Mouse (Mus musculus): ENCODE results near the gene Casp3. TPM values are rescaled to one million over a fixed set of nuclear protein-coding genes. Genes with fewer than 3 reads are reported as not detected.

The Casp3 gene
- total RNA-seq (2014; rRNA removed) (128 and 165 TPM in 2 replicates), polyA plus RNA-seq (2015; fragmentation: Nextera tagmentation; extraction: Ambion mirVana) (211 and 223 TPM in 2 replicates)

GRCm38 (mm10) chr8:46616879-46617689 lies at the start of gene Casp3, which contains the start of gene Primpol:
TSS of gene Casp3 (plus strand) at chr8:46617291.
TSS of gene Primpol (minus strand) at chr8:46617212.
- Histone ChIP-seq H3K9ac (replicated peaks; ENCODE audit: low read length, poor library complexity, severe bottlenecking) (peak within 1 kb of the TSS; percentile 99), H3K27me3 (ENCODE audit: insufficient read depth, low read length) (no peaks in the 10 kb centered on the region), H3K9me3 (ENCODE audit: low read length) (no peaks in the 10 kb centered on the region), H3K27ac (ENCODE audit: low read depth, low read length) (peak within 1 kb of the TSS; percentile 91), H3K36me3 (ENCODE audit: insufficient read depth, low read length) (no peaks in the 10 kb centered on the region), H3K4me3 (ENCODE audit: low read depth, low read length) (peak within 1 kb of the TSS; percentile 84), H3K4me1 (ENCODE audit: insufficient read depth, low read length) (peaks cover 13% of the 10 kb centered on the region), H3K4me2 (ENCODE audit: low read depth, low read length, poor library complexity, severe bottlenecking) (peak within 1 kb of the TSS; percentile 87)
- TF ChIP-seq CTCF (IDR thresholded peaks at IDR 0.05) = no peak; the same call in 1 of the 2 replicates
- DNase-seq (ENCODE audit: low spot score) (peak; percentile 97), ATAC-seq (ENCODE audit: low FRiP score) (peak; percentile 98)
- 1% methylated on average over 50 of the region's 54 CpGs for WGBS

GRCm38 (mm10) chr8:46567946-46568345 lies 49.1 kb upstream of the Casp3 start:
- H3K4me1 ChIP-seq (ENCODE audit: insufficient read depth, low read length) = no peaks in the 10 kb centered on the region
- no peak overlapping the region for H3K4me2 ChIP-seq (ENCODE audit: low read depth, low read length, poor library complexity, severe bottlenecking)
- no peak overlapping the region for H3K27ac ChIP-seq (ENCODE audit: low read depth, low read length)
- H3K27me3 ChIP-seq (ENCODE audit: insufficient read depth, low read length) = no peaks in the 10 kb centered on the region
- 95% methylated on average over 8 of the region's 8 CpGs for WGBS
- TF ChIP-seq CTCF (IDR thresholded peaks at IDR 0.05) = no peak
- 0 out of 2 replicates have a peak, but pooled peaks cover under 1% of the 10 kb centered on the region for H3K36me3 ChIP-seq (ENCODE audit: insufficient read depth, low read length)
- ATAC-seq (ENCODE audit: low FRiP score) = no peak
- no peaks in the 10 kb centered on the region for H3K9me3 ChIP-seq (ENCODE audit: low read length)
- DNase-seq (ENCODE audit: low spot score) = no peak
- no peak overlapping the region for H3K9ac ChIP-seq (replicated peaks; ENCODE audit: low read length, poor library complexity, severe bottlenecking)
- H3K4me3 ChIP-seq (ENCODE audit: low read depth, low read length) = no peak overlapping the region

GRCm38 (mm10) chr8:46568942-46569341 lies 48.1 kb upstream of the Casp3 start:
- Histone ChIP-seq H3K27ac (ENCODE audit: low read depth, low read length) (no peak overlapping the region), H3K9me3 (ENCODE audit: low read length) (no peaks in the 10 kb centered on the region), H3K9ac (replicated peaks; ENCODE audit: low read length, poor library complexity, severe bottlenecking) (no peak overlapping the region), H3K4me2 (ENCODE audit: low read depth, low read length, poor library complexity, severe bottlenecking) (no peak overlapping the region), H3K4me1 (ENCODE audit: insufficient read depth, low read length) (no peaks in the 10 kb centered on the region), H3K36me3 (ENCODE audit: insufficient read depth, low read length) (0 out of 2 replicates have a peak, but pooled peaks cover 2% of the 10 kb centered on the region), H3K27me3 (ENCODE audit: insufficient read depth, low read length) (no peaks in the 10 kb centered on the region), H3K4me3 (ENCODE audit: low read depth, low read length) (no peak overlapping the region)
- TF ChIP-seq CTCF (IDR thresholded peaks at IDR 0.05) = peak; percentile 67
- ATAC-seq (ENCODE audit: low FRiP score) = no peak
- WGBS = 83% methylated on average over 2 of the region's 2 CpGs
- peak; percentile 22 for DNase-seq (ENCODE audit: low spot score)

GRCm38 (mm10) chr8:46569659-46570441 lies 47.2 kb upstream of the Casp3 start:
- Histone ChIP-seq H3K36me3 (ENCODE audit: insufficient read depth, low read length) (0 out of 2 replicates have a peak, but pooled peaks cover 2% of the 10 kb centered on the region), H3K27ac (ENCODE audit: low read depth, low read length) (no peak overlapping the region), H3K9ac (replicated peaks; ENCODE audit: low read length, poor library complexity, severe bottlenecking) (no peak overlapping the region), H3K4me1 (ENCODE audit: insufficient read depth, low read length) (no peaks in the 10 kb centered on the region), H3K27me3 (ENCODE audit: insufficient read depth, low read length) (no peaks in the 10 kb centered on the region), H3K4me2 (ENCODE audit: low read depth, low read length, poor library complexity, severe bottlenecking) (no peak overlapping the region), H3K9me3 (ENCODE audit: low read length) (no peaks in the 10 kb centered on the region), H3K4me3 (ENCODE audit: low read depth, low read length) (no peak overlapping the region)
- no peak for TF ChIP-seq CTCF (IDR thresholded peaks at IDR 0.05)
- 91% methylated on average over 19 of the region's 19 CpGs for WGBS
- no peak for DNase-seq (ENCODE audit: low spot score)
- no peak for ATAC-seq (ENCODE audit: low FRiP score)

GRCm38 (mm10) chr8:46570673-46571072 lies 46.4 kb upstream of the Casp3 start:
- ATAC-seq (ENCODE audit: low FRiP score) (no peak), DNase-seq (ENCODE audit: low spot score) (no peak)
- H3K4me1 ChIP-seq (ENCODE audit: insufficient read depth, low read length) = no peaks in the 10 kb centered on the region
- H3K4me2 ChIP-seq (ENCODE audit: low read depth, low read length, poor library complexity, severe bottlenecking) = no peak overlapping the region
- no peak for TF ChIP-seq CTCF (IDR thresholded peaks at IDR 0.05)
- WGBS = 95% methylated on average over 9 of the region's 14 CpGs
- H3K36me3 ChIP-seq (ENCODE audit: insufficient read depth, low read length) = 0 out of 2 replicates have a peak, but pooled peaks cover 5% of the 10 kb centered on the region
- H3K9ac ChIP-seq (replicated peaks; ENCODE audit: low read length, poor library complexity, severe bottlenecking) = no peak overlapping the region
- no peak overlapping the region for H3K27ac ChIP-seq (ENCODE audit: low read depth, low read length)
- no peaks in the 10 kb centered on the region for H3K27me3 ChIP-seq (ENCODE audit: insufficient read depth, low read length)
- no peak overlapping the region for H3K4me3 ChIP-seq (ENCODE audit: low read depth, low read length)
- H3K9me3 ChIP-seq (ENCODE audit: low read length) = no peaks in the 10 kb centered on the region

Measured in midbrain, postnatal 0 days (tissue).